Mouse (Mus musculus): ENCODE results near the gene Gse1. TPM values are rescaled to one million over a fixed set of nuclear protein-coding genes. Genes with fewer than 3 reads are reported as not detected.

Gene Gse1
- total RNA-seq, 2 experiments from 2014 or later: 77.7 to 105 TPM

DNA sequence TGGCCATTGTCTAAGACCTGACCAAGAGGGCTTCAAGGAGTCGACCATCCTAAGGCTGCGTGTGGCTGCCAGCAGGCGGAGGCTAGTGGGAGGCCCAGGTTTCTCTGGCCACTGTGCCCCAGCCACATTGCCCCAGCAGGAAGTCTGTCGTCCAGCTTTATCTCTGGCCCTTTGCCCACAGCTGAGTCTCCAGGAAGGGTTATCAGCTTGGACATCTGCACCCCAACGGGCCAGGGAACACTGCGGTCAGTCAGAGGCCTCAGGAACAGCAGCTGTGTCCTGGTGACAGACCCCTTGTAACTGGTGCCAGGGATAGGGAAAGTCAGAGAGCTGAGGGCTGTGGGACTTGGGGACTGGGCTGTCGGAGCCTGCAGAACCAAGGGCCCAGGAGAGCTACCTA is 141.7 kb downstream of the Gse1 start:
- no peak for DNase-seq (ENCODE audit: extremely low spot score in 1 of 2, low spot score in 2 of 2)
- intact Hi-C loops (cut with DNase I): loop anchor here (5.0 kb wide), 1 partner anchor 117 kb away; no protein-coding TSS in a partner anchor
- Histone ChIP-seq H3K4me3 (no peak overlapping the region), H3K27ac (no peak overlapping the region)
- TF ChIP-seq CTCF (IDR thresholded peaks at IDR 0.05): no peak

DNA sequence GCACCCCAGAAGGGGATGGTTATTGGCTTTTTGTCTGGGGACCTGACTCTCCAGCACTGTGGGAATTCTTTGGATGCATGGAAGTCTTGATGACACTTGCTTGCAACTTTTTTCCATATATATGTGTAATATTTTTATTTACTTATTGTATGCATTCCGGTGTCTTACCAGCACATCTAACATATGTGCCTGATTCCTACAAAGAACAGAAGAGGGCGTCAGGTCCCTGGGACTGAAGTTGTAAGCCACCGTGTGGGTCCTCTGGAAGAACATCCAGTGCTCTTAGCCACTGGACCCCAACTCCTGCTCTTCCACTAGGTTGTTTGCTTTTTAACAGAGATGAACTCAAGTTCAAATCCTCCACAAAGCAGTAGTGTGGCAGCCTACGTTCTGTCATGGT is 142.2 kb downstream of the Gse1 start:
- intact Hi-C loops (cut with DNase I): no loop called here
- Histone ChIP-seq H3K4me3 (no peak overlapping the region), H3K27ac (no peak overlapping the region)
- TF ChIP-seq CTCF (IDR thresholded peaks at IDR 0.05): peak; percentile 5; the same call in 1 of the 2 replicates
- DNase-seq (ENCODE audit: extremely low spot score in 1 of 2, low spot score in 2 of 2): no peak

DNA sequence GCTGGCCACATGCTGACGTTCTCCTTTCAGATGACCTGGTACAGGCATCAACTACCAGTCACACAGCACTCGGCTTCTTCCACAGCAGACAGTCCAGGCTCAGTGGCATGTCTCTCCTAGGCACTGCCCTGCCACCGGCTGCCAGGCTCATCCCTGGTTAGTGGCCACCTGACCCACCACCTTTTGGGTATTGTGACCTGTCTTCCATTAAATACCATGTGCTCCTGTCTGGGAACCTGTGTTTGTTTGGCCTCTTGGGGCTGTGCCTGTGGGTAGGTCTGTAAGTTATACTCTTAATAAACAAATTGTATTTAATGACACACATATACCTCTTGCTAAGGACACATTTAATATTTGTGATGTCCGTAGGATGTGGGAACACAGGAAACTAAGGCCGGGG is 142.9 kb downstream of the Gse1 start:
- no peak for TF ChIP-seq CTCF (IDR thresholded peaks at IDR 0.05)
- DNase-seq (ENCODE audit: extremely low spot score in 1 of 2, low spot score in 2 of 2): no peak
- Histone ChIP-seq H3K4me3 (no peak overlapping the region), H3K27ac (no peak overlapping the region)
- intact Hi-C loops (cut with DNase I): no loop called here

DNA sequence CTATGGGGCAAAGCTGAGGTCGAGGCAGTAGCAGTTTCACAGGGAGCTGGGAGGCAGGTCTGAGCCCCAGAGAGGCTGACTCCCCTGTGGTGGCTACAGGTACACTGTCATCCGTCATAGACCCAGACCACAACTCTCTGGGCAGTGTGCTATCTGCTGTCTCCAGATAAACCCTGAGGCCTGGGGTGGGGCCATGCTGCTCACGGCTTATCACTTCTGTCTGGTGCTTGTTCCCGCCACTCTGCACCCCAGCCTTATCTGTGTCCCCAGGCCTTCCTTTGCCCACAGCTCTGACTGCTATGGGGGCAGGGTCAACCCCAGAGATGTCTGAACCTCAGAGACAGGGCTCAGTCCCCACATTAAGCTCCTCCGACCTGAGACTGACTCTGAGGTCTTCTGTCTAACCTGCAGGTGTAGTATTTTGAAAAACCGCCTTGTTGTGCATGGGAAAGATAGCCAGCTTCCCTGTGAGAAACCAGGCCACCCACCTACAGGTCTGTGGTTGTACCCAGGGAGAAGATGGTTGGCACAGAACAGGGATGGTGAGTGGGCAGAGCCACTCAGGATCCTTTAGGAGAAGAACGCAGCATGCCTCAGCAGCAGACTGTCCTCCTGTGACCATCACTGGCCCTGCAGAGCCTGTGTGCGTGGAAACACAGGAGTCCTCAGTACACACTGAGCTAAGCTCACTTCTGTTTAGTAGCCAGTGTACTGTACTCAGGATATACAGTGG is 143.6 kb downstream of the Gse1 start:
- peak in 1 of 2 experiments; percentile 40 for DNase-seq (ENCODE audit: extremely low spot score in 1 of 2, low spot score in 2 of 2)
- H3K4me3 ChIP-seq: no peak overlapping the region
- intact Hi-C loops (cut with DNase I): no loop called here
- no peak for TF ChIP-seq CTCF (IDR thresholded peaks at IDR 0.05)
- H3K27ac ChIP-seq: no peak overlapping the region

DNA sequence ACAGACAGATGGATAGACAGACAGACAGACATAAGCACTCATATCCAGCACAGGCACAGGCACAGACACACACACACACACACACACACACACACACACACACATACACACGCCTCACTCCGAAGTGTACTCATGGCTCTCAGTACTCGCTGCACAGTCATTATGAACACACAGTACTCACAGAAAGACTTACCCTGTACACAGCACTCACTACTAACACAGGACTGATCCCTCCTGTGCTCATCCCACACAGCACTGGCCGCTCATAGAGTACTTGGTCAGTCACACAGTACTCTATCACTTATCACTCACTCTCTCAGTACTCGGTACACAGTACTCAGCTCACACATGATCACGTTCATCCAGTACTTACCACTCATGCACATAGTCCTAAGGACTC is 144.4 kb downstream of the Gse1 start:
- Histone ChIP-seq H3K27ac (no peak overlapping the region), H3K4me3 (no peak overlapping the region)
- TF ChIP-seq CTCF (IDR thresholded peaks at IDR 0.05): no peak
- DNase-seq (ENCODE audit: extremely low spot score in 1 of 2, low spot score in 2 of 2): no peak
- intact Hi-C loops (cut with DNase I): no loop called here

DNA sequence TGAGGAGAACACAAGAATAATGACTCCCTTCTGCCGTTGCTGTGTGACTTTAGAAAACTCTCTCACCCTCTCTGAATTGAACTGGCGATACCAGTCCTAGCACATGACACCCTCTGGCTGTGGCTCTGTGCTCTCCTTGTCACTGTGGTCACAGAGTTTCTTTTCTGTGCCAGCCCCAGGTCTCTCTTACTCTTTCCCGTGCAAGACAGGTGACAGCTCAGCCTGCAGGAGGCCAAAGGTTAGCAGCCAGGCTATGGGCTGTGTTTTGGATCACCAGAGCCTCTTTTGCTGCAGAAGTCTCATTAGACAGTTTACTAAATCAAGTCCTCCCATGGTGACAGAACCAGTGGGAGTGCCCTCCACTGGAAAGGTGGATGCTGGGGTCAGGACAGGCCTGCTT is 145.4 kb downstream of the Gse1 start:
- Histone ChIP-seq H3K27ac (no peak overlapping the region), H3K4me3 (no peak overlapping the region)
- DNase-seq (ENCODE audit: extremely low spot score in 1 of 2, low spot score in 2 of 2): no peak
- intact Hi-C loops (cut with DNase I): no loop called here
- no peak for TF ChIP-seq CTCF (IDR thresholded peaks at IDR 0.05)

DNA sequence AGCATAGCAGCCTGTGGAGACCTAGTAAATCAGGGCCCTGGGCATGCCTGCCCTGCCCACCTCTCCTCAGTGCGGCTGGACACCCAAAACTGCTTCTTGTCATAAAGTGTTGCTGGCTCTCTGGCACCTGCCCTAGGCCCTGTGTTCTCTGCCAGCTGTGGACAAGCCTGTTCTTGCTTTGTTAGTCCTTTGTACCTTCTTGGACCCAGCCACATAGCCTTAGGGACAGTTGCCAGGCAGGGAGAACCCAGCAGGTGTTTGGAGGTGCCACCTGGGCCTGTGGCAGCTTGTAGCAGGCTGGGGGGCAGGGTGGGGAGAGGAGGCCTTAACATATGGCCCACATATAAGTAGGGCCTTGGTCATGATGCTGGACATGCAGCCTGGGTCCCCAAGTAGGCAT is 145.8 kb downstream of the Gse1 start:
- Histone ChIP-seq H3K27ac (no peak overlapping the region), H3K4me3 (no peak overlapping the region)
- no peak for DNase-seq (ENCODE audit: extremely low spot score in 1 of 2, low spot score in 2 of 2)
- intact Hi-C loops (cut with DNase I): no loop called here
- no peak for TF ChIP-seq CTCF (IDR thresholded peaks at IDR 0.05)

DNA sequence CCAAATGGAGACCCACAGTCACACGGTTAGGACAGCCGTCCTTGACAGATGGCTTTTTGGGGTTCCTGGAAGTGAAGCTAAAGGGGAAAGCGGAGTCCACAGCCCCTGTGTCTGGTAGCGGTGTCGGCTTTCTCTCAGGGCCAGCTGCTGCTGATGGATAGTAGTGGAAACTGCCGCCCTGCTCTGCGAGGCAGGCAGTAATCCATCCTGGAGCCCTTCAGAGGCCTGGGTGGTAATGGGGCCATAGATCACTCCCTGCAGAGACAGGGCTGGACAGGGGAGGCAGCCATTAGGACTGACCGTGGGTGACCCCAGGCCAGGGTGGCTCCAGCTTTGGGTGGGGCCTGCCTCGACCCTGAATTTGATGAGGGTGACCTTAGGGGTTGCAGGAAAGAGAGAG is 146.3 kb downstream of the Gse1 start:
- no peak overlapping the region for H3K27ac ChIP-seq
- intact Hi-C loops (cut with DNase I): no loop called here
- TF ChIP-seq CTCF (IDR thresholded peaks at IDR 0.05): no peak

DNA sequence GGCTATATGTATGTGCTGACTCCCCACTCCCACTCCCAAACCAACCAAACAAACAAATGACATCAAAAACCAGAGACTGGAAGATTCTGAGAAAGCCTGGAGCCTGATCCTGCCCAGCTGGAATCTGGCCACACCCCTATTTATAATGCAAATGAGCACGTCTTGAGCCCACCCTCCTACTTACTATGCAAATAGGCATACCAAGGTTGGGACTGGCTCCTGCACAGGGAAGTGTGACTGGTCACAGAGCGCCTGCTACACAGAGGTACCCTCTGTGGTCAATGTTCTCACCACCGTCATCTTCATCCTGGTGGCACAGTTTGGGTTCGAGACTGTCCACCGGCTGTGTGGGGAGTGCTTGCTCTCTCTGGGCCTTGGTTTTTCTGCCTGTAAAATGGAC is 146.9 kb downstream of the Gse1 start:
- no peak overlapping the region for H3K27ac ChIP-seq
- no peak for DNase-seq (ENCODE audit: extremely low spot score in 1 of 2, low spot score in 2 of 2)

More for the DNA sequence above, 146.3 kb downstream of the Gse1 start:
- no peak for DNase-seq (ENCODE audit: extremely low spot score in 1 of 2, low spot score in 2 of 2)
- no peak overlapping the region for H3K4me3 ChIP-seq

DNA sequence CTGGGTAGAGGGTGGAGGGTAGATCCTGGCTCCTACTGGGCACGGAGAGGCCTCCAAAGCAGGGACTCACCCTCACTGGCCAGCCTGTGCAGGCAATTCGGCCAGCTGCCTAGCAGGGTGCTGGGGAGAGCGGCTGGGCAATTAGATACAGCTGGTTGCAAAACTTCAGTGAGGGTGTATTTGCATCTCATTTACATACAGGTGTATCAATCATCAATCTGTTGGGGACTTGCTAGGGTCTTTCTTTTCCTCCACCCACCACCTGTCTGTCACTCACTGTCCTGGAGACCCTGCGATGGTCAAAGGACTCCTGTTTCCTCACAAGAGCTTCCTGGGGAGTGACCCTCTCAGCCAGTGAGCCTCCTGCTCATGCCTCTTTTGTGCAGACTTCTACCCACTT is 148.0 kb downstream of the Gse1 start:
- no peak for TF ChIP-seq CTCF (IDR thresholded peaks at IDR 0.05)
- no peak for DNase-seq (ENCODE audit: extremely low spot score in 1 of 2, low spot score in 2 of 2)
- Histone ChIP-seq H3K4me3 (no peak overlapping the region), H3K27ac (no peak overlapping the region)
- intact Hi-C loops (cut with DNase I): no loop called here

More for the DNA sequence above, 146.9 kb downstream of the Gse1 start:
- no peak for TF ChIP-seq CTCF (IDR thresholded peaks at IDR 0.05)
- no peak overlapping the region for H3K4me3 ChIP-seq
- intact Hi-C loops (cut with DNase I): no loop called here

DNA sequence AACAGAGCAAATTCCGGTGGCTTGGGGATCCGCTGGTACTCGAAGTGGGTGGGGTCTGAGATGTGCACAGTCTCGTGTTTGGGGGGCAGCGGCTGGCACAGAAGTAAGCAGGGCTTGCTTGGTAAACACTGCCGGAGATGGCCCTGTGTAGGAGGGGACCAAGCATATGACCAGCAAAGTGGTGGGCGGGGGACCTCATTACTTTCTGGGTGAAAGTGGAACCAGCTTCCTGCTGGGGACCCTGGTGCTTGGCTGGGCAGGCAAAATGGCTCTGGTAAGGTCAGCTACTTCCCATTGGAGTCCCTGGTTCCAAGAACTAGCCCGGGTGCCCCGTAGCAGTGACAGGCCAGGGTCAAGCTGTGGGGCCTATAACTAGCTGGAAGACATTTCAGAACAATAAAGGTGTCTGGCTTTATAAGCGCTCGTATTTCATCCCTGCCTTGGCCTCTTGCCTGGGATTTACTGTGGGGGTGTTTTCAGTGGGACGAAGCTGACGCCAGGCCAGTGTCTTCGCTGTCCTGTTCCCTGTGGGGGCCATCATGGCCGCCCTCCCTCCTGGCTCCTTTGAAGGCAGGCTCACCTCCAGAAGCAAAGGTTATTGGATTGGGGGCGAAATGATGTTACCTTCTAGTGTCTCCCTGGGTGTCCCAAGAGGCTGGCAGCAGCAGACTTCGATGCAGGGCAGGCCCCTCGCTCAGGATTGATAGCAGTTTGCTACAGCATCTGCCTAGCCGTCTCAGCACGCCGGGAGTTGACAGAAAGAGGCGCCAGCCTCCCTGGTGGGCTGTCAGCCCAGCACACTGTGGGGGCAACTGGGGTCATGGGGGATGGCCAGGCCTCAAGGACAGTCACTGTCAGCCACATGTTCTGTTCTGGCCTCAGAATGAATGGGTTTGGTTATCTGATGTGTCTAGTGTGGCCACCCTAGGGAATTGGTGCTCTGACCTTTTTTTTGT is 148.9 kb downstream of the Gse1 start:
- H3K27ac ChIP-seq: no peak overlapping the region
- intact Hi-C loops (cut with DNase I): no loop called here
- no peak overlapping the region for H3K4me3 ChIP-seq
- no peak for DNase-seq (ENCODE audit: extremely low spot score in 1 of 2, low spot score in 2 of 2)
- TF ChIP-seq CTCF (IDR thresholded peaks at IDR 0.05): no peak

DNA sequence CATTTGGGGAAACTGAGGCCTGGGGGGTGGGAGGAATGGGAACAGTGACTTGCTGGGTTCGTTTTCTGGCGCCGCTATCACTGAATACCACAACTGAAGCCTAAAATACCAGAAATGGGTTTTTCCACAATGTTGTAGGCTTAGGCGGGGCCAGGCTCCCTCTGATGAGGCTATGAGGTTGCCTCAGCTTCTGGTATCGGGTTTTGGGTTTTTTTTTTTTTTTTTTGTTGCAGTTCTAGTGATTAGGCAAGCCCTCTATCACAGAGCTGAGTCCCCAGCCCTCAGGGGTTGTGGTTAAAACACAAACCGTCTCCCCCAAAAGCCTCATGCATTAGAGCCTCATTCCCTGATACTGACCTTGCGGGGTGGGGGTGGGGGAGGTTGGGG is 149.5 kb downstream of the Gse1 start:
- Histone ChIP-seq H3K27ac (no peak overlapping the region), H3K4me3 (no peak overlapping the region)
- DNase-seq (ENCODE audit: extremely low spot score in 1 of 2, low spot score in 2 of 2): no peak
- TF ChIP-seq CTCF (IDR thresholded peaks at IDR 0.05): no peak
- intact Hi-C loops (cut with DNase I): no loop called here

Measured in left cerebral cortex, adult 2 months (tissue).